Mouse (Mus musculus) ES-Bruce4 (cell line): Measurements from ENCODE around the gene Hoxb4. TPM values are rescaled to one million over a fixed set of nuclear protein-coding genes. Genes with fewer than 3 reads are reported as not detected.

Experiments used
- H3K27ac ChIP-seq: 2 replicates; pipeline ENCODE4 v1.5.1; 2012; ENCODE audit warnings: low read length, inconsistent platforms; ENCODE audit not compliant: insufficient read depth
- H3K27me3 ChIP-seq: 2 replicates; pipeline ENCODE4 v1.6.1; 2012; ENCODE audit warnings: mild to moderate bottlenecking, low read length, inconsistent platforms; ENCODE audit not compliant: control insufficient read depth, poor library complexity, insufficient read depth, severe bottlenecking
- H3K36me3 ChIP-seq: 2 replicates; pipeline ENCODE4 v1.6.1; 2012; ENCODE audit warnings: inconsistent platforms, mild to moderate bottlenecking, low read length, moderate library complexity; ENCODE audit not compliant: control insufficient read depth, poor library complexity, insufficient read depth, severe bottlenecking
- H3K4me1 ChIP-seq: one replicate; pipeline ENCODE4 v1.8.1; 2011; ENCODE audit warnings: low read length; ENCODE audit not compliant: control insufficient read depth, insufficient read depth
- H3K4me3 ChIP-seq: 2 replicates; pipeline ENCODE4 v1.5.1; 2011; ENCODE audit warnings: low read depth, mild to moderate bottlenecking, low read length
- H3K9ac ChIP-seq: 2 replicates; pipeline ENCODE4 v1.6.1; 2012; ENCODE audit warnings: low read depth, mild to moderate bottlenecking, inconsistent platforms; ENCODE audit not compliant: poor library complexity, severe bottlenecking
- H3K9me3 ChIP-seq: replicated peaks from 2 replicates; pipeline ENCODE4 v1.6.1; 2012; ENCODE audit warnings: mild to moderate bottlenecking, low read length, inconsistent platforms; ENCODE audit not compliant: control insufficient read depth, poor library complexity, insufficient read depth, severe bottlenecking
- CTCF ChIP-seq: IDR thresholded peaks from one replicate; pipeline ENCODE4 v1.8.1; 2011; ENCODE audit warnings: low read depth, low read length
- EP300 ChIP-seq: IDR thresholded peaks from 2 replicates; pipeline ENCODE4 v1.6.1; 2011; ENCODE audit warnings: low read depth, low read length; ENCODE audit not compliant: insufficient read depth
- POLR2A ChIP-seq: IDR thresholded peaks from one replicate; pipeline ENCODE4 v1.8.1; 2011; ENCODE audit warnings: low read length; ENCODE audit not compliant: insufficient read depth
- polyA plus RNA-seq: library from polyadenylated mRNA; stranded (reverse); fragments of >200 nt; gene quantifications from 2 replicates; pipeline ENCODE4 v1.2.4, GENCODE M21; 2011; ENCODE audit warnings: low read depth; ENCODE audit not compliant: missing spikeins, insufficient read depth, insufficient read length

Hoxb4 gene
- 0.35 and 0.70 TPM in 2 replicates for polyA plus RNA-seq

DNA sequence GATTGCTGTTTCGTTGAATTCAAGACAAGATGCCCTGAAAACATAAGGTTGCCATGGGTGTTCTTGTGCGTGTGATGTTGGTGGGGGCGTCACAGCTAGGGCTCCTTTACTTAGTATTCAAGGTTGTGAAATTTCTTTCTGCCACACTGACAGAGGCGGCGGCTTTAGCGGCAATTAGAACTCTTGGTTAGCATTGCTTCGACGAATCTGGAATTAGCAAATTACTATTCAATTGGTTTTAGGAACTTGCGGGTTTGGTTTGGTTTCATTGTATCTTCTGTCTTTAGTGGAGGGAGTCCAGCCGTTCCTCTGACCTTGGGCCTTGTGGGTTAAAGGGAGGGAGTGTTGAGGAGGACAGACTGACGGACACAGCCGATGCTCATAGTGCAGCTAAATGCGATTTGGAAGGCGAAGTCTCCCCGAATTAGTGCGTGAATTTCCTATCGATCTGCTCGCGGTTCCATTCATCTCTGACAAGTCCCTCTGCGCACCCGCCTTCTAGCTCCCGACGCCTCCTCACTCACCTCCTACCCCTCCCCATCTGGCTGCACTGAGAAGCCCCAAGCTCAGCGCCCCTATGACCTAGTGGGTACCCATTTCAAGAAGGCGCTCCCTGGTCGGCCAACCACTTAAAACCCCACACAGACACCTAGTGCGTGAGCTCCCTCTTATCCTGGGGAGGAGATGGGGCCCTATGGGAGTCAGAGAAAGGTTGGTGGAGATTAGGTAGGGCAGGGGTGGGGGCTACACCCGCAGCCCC is at the start of gene Hoxb4:
Gene Hoxb4, plus strand, starts transcription at position 660 of the 760 bp plus-strand sequence.
- Histone ChIP-seq H3K4me3 (peak within 1 kb of the TSS; percentile 61), H3K27ac (no peak within 1 kb of the TSS), H3K36me3 (no peaks in the 10 kb centered on the region), H3K27me3 (peaks cover 67% of the 10 kb centered on the region), H3K9ac (peak within 1 kb of the TSS; percentile 66), H3K4me1 (no peaks in the 10 kb centered on the region), H3K9me3 (no peaks in the 10 kb centered on the region)
- TF ChIP-seq POLR2A (no peak), CTCF (no peak)

DNA sequence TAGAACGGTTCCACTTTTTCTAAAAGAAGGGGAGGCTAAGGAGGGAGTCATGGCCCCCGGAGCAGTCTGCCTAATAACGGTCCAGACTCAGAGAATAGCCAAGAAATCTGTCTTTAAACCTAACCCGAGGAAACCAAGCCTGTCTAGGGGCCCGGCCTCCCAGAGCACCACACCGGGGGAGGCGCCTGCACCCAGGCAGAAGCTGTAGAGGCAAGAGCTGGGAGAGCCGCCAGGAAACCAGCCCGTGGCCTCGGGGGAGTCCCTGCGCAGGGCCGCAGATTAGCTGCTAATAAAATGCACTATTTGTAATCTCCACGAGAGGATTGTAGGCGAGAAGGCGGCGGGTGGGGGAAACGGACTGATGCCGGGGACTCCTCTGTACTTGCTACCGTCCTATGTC is 48.2 kb upstream of the Hoxb4 start:
- no peak for TF ChIP-seq EP300
- no peak for TF ChIP-seq POLR2A
- no peak for TF ChIP-seq CTCF
- Histone ChIP-seq H3K4me1 (no peaks in the 10 kb centered on the region), H3K27ac (no peak overlapping the region), H3K9ac (peak overlapping the region; percentile 28; the same call in 1 of the 2 replicates), H3K9me3 (no peaks in the 10 kb centered on the region), H3K4me3 (no peak overlapping the region), H3K27me3 (peaks cover 67% of the 10 kb centered on the region), H3K36me3 (no peaks in the 10 kb centered on the region)

DNA sequence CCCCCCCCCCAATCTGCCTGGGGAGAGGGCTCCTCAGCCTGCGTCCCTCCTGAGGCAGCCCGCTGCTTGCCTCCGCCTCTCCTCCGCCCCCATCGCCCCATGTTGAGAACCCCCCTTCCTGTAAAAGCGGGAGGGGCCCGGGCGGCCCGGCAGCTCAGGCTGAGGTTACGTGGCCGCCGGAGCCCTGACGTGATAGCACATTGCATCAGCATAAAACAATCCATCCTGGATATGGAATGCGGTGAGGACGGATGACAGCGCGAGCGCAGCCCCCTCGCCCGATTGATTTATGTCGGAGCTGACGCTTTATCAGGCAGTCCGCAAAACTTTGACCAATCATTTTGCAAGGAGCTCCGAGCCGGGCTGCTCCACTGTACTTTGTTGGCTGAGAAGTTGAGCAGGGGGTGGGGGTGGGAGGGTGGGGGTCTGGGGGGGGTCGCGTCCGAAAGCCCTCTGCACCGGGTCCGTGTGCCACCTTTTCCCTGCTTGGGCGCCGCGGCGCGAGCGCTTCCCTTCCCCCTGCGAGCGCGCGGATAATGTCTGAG is 47.0 kb upstream of the Hoxb4 start, which contains the start of gene Hoxb9:
Gene Hoxb9, plus strand, starts transcription at position 462 of the 545 bp plus-strand sequence.
- H3K9ac ChIP-seq, result peak within 1 kb of the TSS; percentile 53

DNA sequence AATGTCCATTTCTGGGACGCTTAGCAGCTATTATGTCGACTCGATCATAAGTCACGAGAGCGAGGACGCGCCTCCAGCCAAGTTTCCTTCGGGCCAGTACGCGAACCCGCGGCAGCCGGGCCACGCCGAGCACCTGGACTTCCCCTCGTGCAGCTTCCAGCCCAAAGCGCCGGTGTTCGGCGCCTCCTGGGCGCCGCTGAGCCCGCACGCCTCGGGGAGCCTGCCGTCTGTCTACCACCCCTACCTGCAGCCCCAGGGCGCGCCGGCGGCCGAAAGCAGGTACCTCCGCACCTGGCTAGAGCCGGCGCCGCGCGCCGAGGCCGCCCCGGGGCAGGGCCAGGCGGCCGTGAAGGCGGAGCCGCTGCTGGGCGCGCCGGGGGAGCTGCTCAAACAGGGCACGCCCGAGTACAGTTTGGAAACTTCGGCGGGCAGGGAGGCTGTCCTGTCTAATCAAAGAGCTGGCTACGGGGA is 46.5 kb upstream of the Hoxb4 start:
- Histone ChIP-seq H3K4me1 (no peaks in the 10 kb centered on the region), H3K27me3 (peaks cover 77% of the 10 kb centered on the region), H3K4me3 (peak overlapping the region; percentile 34), H3K9ac (peak overlapping the region; percentile 53), H3K27ac (no peak overlapping the region), H3K9me3 (no peaks in the 10 kb centered on the region), H3K36me3 (no peaks in the 10 kb centered on the region)
- TF ChIP-seq POLR2A, result no peak
- no peak for TF ChIP-seq CTCF
- TF ChIP-seq EP300, result no peak

More for the DNA sequence above, 47.0 kb upstream of the Hoxb4 start, which contains the start of gene Hoxb9:
- Histone ChIP-seq H3K9me3 (no peaks in the 10 kb centered on the region), H3K4me1 (no peaks in the 10 kb centered on the region), H3K27me3 (peaks cover 74% of the 10 kb centered on the region), H3K27ac (no peak within 1 kb of the TSS), H3K4me3 (peak within 1 kb of the TSS; percentile 45), H3K36me3 (no peaks in the 10 kb centered on the region)
- TF ChIP-seq EP300, result no peak
- TF ChIP-seq POLR2A, result no peak
- no peak for TF ChIP-seq CTCF

DNA sequence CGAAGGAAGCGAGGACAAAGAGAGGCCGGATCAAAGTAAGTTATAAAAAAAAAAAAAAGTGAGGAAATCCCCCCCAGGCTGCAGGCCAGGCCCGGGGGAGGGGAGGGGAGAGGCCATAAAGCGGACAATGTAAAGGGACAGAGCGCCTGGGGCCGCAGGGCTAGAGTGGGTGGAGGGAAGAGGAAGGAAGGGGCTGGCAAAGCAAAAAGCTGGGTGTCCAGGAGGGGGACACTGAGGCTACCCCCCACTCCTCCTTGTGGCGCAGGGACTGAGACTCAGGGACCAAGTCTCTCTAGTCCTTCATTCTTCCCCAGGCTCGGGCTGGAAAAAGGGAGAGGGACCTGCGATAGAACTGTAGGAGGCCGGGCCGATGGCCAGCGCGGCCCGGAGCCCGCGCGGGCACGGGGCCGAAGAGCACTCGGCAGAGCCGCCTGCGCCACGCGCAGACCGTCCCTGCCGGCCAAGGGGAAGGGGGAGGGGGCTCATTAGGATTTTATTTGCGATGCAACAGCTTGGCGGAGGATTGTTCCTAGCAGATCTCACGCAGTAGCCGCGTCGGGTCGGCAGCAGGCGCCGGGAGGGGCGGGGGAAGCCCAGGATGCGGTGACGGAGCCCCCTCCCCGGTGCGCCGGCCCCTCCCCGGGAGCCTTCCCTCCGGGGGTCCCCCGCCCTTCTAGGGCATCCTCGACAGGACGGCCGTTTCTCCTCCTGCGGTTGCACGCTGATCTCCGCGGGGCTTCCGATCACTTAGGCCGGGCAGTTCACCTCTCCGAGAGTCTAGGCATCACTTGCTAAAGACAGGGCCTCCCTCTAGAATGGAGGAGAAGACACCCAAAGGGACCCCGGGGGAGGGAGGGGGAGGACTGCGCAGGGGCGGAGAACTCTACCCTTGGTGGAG is 45.8 kb upstream of the Hoxb4 start:
- Histone ChIP-seq H3K36me3 (no peaks in the 10 kb centered on the region), H3K4me1 (no peaks in the 10 kb centered on the region), H3K27me3 (peaks cover 74% of the 10 kb centered on the region), H3K4me3 (peak overlapping the region; percentile 38), H3K9ac (peak overlapping the region; percentile 53), H3K27ac (no peak overlapping the region), H3K9me3 (no peaks in the 10 kb centered on the region)
- TF ChIP-seq POLR2A (no peak), EP300 (no peak), CTCF (no peak)
